Mouse (Mus musculus) brain, embryonic 14.5 days (tissue): ENCODE measurements around the gene Vill.

Source experiments
- CTCF ChIP-seq: fragments of 200-500 bp; IDR thresholded peaks from 2 replicates; pipeline ENCODE4 v1.5.1; 2012; ENCODE audit warnings: inconsistent platforms, mild to moderate bottlenecking, moderate library complexity, borderline replicate concordance; ENCODE audit not compliant: insufficient read depth, insufficient read length; ENCODE audit errors: extremely low read depth
- POLR2A ChIP-seq: fragments of 200-500 bp; IDR thresholded peaks from 2 replicates; pipeline ENCODE4 v1.6.1; 2012; ENCODE audit warnings: mild to moderate bottlenecking, inconsistent platforms, borderline replicate concordance; ENCODE audit not compliant: poor library complexity, insufficient read depth, insufficient read length, severe bottlenecking; ENCODE audit errors: extremely low read depth

DNA sequence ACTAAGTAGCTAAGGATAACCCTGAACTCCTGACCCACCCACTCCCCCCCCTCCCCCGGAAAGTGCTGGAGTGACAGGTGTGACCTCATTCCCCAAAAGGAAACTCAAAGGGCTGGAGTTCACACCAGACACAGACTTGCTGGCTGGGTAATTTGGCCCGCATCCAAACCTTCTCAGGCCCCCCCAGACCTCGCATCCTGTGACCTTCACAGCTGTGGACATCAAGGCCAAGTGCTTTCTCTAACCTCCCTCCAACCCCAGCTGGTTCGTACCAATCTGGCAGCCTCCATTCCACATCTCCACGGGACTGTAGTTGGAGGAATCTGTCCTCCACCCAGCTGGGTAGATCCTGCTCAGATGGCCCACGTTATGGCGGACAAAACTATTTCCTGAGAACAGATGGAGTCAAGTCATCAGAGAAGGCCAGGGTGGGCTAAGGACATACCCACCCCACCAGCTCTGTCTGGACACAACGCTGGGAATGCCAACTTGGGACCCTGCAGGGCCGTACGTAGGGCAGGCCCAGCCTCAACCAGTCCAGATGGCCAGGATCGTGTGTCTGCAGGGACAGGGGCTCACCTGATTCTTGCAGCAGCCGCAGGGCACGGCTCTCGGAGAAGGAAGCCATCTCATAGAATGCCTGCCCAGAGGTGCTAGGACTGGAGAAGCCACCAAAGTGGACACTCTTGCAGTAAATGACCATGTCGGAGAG lies 20.8 kb downstream of the Vill start:
- no peak for TF ChIP-seq CTCF
- no peak for TF ChIP-seq POLR2A
